8 mouse cellular contexts compared by ENCODE assay signal in genomic region chr12:33303384-33303770, GRCm38 (mm10).
DNase-seq lines count a peak whose midpoint lies in the region; ATAC-seq and TF ChIP-seq lines count a peak whose summit lies in the region.

No protein-coding gene starts in this region.

- ATAC-seq in hindbrain, embryonic 11.5 days (ENCODE audit: low FRiP score): peak; percentile 70; the same call in 1 of the 2 replicates
- ATAC-seq in liver, embryonic 12.5 days: peak; percentile 33; the same call in 1 of the 2 replicates

- no peaks in the 10 kb centered on the region for H3K27me3 ChIP-seq in hindbrain, embryonic 11.5 days (ENCODE audit: control insufficient read depth, insufficient read depth, low read length)
- H3K27me3 ChIP-seq in liver, embryonic 12.5 days (replicated peaks): no peaks in the 10 kb centered on the region

- H3K4me1 ChIP-seq in ES-E14 (ENCODE audit: control insufficient read depth in 2 of 2, insufficient read depth in 2 of 2, low read length in 2 of 2, poor library complexity in 1 of 2): peaks cover 0 to 4% of the 10 kb centered on the region in 2 experiments; a peak in 2 of 4 replicates
- peaks cover 3% of the 10 kb centered on the region; the same call in 1 of the 2 replicates for H3K4me1 ChIP-seq in hindbrain, embryonic 11.5 days (replicated peaks; ENCODE audit: control insufficient read depth, insufficient read depth, low read length)
- H3K4me1 ChIP-seq in liver, embryonic 12.5 days: peaks cover 58% of the 10 kb centered on the region

- H3K27ac ChIP-seq in ES-E14 (ENCODE audit: insufficient read depth, low read depth, low read length, poor library complexity, severe bottlenecking): no peak overlapping the region
- H3K27ac ChIP-seq in hindbrain, embryonic 11.5 days (ENCODE audit: low read depth, low read length): no peak overlapping the region
- H3K27ac ChIP-seq in liver, embryonic 12.5 days: peak overlapping the region; percentile 88

- DNase-seq in embryo, embryonic 9.5 days (ENCODE audit: extremely low spot score): peak; percentile 15
- DNase-seq in embryo, embryonic 10.5 days (ENCODE audit: low spot score): no peak
- peak; percentile 26 for DNase-seq in ES-E14 (ENCODE audit: low read depth, low spot score)
- DNase-seq in hindbrain, embryonic 11.5 days (ENCODE audit: low spot score): no peak
- no peak for DNase-seq in urinary bladder, postnatal 10 days (ENCODE audit: low spot score)
- DNase-seq in ovary, postnatal 10 days (ENCODE audit: low spot score): no peak
- no peak for DNase-seq in frontal cortex, adult 2 months (ENCODE audit: extremely low spot score in 1 of 2, low spot score in 1 of 2)

- peak overlapping the region in 1 of 2 experiments; percentile 39; a peak in 2 of 4 replicates for H3K4me3 ChIP-seq in ES-E14 (ENCODE audit: insufficient read depth in 1 of 2, low read depth in 1 of 2, low read length in 2 of 2, poor library complexity in 1 of 2, severe bottlenecking in 1 of 2)
- peak overlapping the region; percentile 31; the same call in 1 of the 2 replicates for H3K4me3 ChIP-seq in hindbrain, embryonic 11.5 days (ENCODE audit: low read depth, low read length)
- H3K4me3 ChIP-seq in liver, embryonic 12.5 days: peak overlapping the region; percentile 70

- WGBS in hindbrain, embryonic 11.5 days: 3% methylated on average over 9 of the region's 9 CpGs
- WGBS in liver, embryonic 12.5 days (ENCODE audit: insufficient replicate concordance): 20% methylated on average over 9 of the region's 9 CpGs

- H3K9ac ChIP-seq in ES-E14 (ENCODE audit: insufficient read depth, low read depth, low read length, poor library complexity, severe bottlenecking): no peak overlapping the region
- no peak overlapping the region for H3K9ac ChIP-seq in hindbrain, embryonic 11.5 days (ENCODE audit: low read depth, low read length)
- peak overlapping the region; percentile 81 for H3K9ac ChIP-seq in liver, embryonic 12.5 days

- H3K9me3 ChIP-seq in ES-E14 (ENCODE audit: control insufficient read depth, insufficient read depth, low read depth, low read length): no peaks in the 10 kb centered on the region
- H3K9me3 ChIP-seq in hindbrain, embryonic 11.5 days (ENCODE audit: control insufficient read depth, low read length): no peaks in the 10 kb centered on the region
- H3K9me3 ChIP-seq in liver, embryonic 12.5 days (replicated peaks): no peaks in the 10 kb centered on the region

- no peaks in the 10 kb centered on the region for H3K36me3 ChIP-seq in ES-E14 (ENCODE audit: control insufficient read depth, insufficient read depth, low read length, poor library complexity, severe bottlenecking)
- no peaks in the 10 kb centered on the region for H3K36me3 ChIP-seq in hindbrain, embryonic 11.5 days (ENCODE audit: control insufficient read depth, insufficient read depth, low read length)
- H3K36me3 ChIP-seq in liver, embryonic 12.5 days: no peaks in the 10 kb centered on the region

- in situ Hi-C loops in ES-E14 (cut with MboI; ENCODE audit: low sequenced_read_pairs in 2 of 2, unreplicated experiment in 2 of 2): no loop called here

- H3K4me2 ChIP-seq in hindbrain, embryonic 11.5 days (replicated peaks; ENCODE audit: low read depth, low read length): peak overlapping the region; percentile 79
- peak overlapping the region; percentile 86 for H3K4me2 ChIP-seq in liver, embryonic 12.5 days

TF ChIP-seq in ES-E14, 5 proteins besides CTCF, POLR2A, EP300 and RAD21:
- no peak for TF ChIP-seq MAFK (IDR thresholded peaks at IDR 0.05; ENCODE audit: insufficient read depth, low read depth, low read length)
- no peak for TF ChIP-seq ZNF384 (IDR thresholded peaks at IDR 0.05; ENCODE audit: low read depth, low read length)
- no peak for TF ChIP-seq HCFC1 (IDR thresholded peaks at IDR 0.05; ENCODE audit: borderline replicate concordance, insufficient read depth, low read length)
- TF ChIP-seq ZC3H11A (IDR thresholded peaks at IDR 0.05; ENCODE audit: borderline replicate concordance, low read depth, low read length): no peak
- no peak for TF ChIP-seq CHD2 (IDR thresholded peaks at IDR 0.05; ENCODE audit: low read depth, low read length)

Comparison
In these comparisons a context has a peak if more than half of its experiments do, and no peak if none do; other contexts are left out.
1. DNase-seq: peak in embryo, embryonic 9.5 days (single experiment) and ES-E14 (single experiment); none in embryo, embryonic 10.5 days (single experiment), hindbrain, embryonic 11.5 days (single experiment), urinary bladder, postnatal 10 days (single experiment), ovary, postnatal 10 days (single experiment) and frontal cortex, adult 2 months (0 of 2).